Mouse (Mus musculus) WW6 (cell line): Measurements from ENCODE around the gene Gm765.

ENCODE experiments used
- DNase-seq: peaks from one replicate; pipeline ENCODE4 v3.0.0-alpha.2; 2013; ENCODE audit warnings: low read depth, low spot score

The Gm765 gene

DNA sequence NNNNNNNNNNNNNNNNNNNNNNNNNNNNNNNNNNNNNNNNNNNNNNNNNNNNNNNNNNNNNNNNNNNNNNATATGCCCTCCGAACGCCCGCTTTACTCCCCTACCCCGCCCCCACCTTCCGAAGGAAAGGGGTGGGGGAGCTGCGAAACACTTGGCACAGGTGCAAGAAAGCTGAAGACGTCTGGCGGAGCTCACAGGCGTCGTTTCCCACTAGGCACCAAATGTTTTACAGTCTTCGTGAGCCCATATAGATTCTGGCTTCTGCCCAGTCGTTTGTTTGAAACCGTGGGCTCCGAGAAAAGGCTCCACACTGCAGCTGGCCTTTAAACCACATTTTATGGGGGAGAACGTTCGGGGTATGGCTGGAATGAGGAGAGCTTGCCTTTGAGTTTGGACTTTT lies 120.6 kb downstream of the Gm765 start:
- DNase-seq: no peak

DNA sequence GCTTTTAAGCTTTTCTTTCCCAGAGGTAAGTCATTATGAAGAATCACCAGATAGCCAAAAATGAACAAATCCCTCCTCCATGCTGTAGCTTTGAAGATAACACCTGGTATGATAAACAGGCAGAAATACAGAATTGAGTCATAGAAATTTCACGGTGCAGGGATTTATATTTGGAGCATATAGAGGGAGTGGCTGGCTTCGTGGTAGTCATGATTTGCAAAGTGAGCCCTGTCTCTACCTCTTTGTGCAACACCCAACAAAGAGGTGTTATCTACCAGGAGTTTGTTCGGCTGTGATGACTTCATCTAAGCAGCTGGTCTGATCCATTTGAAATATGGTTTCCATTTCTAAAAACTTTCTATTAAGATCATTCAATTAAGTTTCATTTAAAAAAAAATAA lies 130.3 kb downstream of the Gm765 start:
- no peak for DNase-seq

DNA sequence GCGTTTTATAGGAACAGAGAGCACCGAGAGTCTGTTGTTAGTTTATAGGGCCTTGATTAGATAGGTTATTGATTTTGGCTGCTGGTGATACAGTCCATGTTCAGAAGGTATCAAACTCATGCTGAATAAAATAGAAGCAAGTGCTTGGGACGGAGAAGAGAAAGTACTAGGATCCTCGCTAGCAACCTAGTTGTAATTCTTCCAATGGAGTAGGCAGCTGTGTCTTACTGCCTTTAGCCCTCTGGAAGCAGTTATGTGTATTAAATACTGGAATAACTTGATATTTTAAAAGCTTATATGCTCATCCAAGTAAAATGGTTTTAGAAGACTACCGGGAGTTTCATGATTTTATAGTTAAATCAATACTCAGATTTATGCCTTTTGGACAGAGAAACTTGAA lies 132.3 kb downstream of the Gm765 start:
- no peak for DNase-seq

DNA sequence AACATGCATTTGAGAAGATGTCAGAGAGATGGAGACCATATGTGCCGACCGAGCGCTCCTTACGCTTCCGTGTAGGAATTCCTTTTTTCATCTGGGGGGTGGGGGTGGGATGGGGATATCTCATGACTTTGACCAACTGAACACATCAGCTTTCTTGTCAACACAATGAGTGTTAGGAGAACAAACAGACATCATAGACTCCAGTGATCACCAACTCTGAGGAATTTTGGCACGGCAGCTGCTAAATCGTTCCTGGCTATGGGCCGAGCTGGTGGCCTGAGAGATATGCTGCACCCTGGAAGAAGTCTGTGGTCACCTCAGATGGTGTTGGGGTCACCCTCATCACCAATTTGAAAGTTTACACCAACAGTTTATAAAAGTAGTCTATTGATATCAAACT lies 134.5 kb downstream of the Gm765 start:
- no peak for DNase-seq

DNA sequence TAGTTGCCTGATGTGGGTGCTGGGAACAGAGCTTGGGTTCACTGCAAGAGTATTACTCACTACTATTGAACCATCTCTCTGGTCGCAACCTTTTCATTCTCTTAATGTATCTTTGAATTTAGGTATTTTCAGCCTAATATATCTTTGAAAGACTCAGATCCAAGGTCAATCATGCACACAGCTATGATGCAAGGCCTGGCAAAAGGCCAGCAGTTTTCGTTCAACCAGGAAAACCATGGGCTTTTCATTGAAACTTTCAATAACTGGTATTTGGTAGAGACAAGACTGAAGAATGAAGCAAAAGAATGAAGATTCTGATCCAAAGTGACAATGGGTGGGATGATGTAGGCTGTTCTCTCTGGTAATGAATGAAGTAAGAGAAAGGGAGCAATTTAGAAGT lies 143.8 kb downstream of the Gm765 start:
- DNase-seq: no peak

DNA sequence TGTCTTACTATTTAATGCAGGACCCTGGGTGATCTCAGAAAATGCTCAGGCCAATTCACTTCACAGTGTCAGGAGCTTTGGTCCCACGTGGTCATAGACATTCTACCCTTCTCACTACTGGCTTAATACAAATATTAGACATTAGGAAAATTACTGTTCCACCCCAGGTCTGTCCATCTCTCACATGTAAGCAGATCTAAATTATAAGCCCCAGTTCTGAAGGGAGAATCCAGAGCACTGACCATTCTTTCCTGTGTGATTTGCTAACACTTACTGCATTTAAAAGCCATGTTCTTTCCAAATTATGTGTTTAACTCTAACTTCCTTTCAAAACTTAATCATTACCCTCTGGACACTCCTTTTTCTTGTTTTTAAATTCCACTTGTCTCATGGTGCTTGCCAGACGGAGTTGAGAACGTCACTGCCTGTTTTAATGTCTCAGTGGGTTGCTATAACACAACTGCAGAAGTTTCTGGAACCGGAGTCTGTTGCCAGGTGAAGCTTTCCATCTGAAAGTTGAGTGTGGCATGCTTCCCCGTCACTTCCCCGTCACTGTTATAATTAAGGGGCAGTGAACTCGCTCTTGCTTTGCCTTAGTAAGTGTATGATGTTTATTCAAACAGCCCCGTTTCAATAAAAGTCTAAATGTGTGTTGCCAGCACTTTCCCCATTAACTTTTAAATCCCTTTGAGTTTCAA lies 151.7 kb downstream of the Gm765 start:
- DNase-seq: no peak
